Mouse (Mus musculus): ENCODE measurements at regions not wholly inside any gene's neighbourhood (a gene's known extent, or its start where the extent isn't known, plus 50 kb on each side); places are given as distances from the start of the nearest gene placed in this dataset.
"Not testable (repeated sequence)": the region's sequence is repeated elsewhere in the genome, so short reads cannot be mapped to it uniquely, and the experiment has no call there.

- no peak for DNase-seq (ENCODE audit: low spot score in 2 of 2)
These were observed 55.2 kb downstream of the Gm12728 start for GRCm38 (mm10) chr4:105844675-105845466.

DNA sequence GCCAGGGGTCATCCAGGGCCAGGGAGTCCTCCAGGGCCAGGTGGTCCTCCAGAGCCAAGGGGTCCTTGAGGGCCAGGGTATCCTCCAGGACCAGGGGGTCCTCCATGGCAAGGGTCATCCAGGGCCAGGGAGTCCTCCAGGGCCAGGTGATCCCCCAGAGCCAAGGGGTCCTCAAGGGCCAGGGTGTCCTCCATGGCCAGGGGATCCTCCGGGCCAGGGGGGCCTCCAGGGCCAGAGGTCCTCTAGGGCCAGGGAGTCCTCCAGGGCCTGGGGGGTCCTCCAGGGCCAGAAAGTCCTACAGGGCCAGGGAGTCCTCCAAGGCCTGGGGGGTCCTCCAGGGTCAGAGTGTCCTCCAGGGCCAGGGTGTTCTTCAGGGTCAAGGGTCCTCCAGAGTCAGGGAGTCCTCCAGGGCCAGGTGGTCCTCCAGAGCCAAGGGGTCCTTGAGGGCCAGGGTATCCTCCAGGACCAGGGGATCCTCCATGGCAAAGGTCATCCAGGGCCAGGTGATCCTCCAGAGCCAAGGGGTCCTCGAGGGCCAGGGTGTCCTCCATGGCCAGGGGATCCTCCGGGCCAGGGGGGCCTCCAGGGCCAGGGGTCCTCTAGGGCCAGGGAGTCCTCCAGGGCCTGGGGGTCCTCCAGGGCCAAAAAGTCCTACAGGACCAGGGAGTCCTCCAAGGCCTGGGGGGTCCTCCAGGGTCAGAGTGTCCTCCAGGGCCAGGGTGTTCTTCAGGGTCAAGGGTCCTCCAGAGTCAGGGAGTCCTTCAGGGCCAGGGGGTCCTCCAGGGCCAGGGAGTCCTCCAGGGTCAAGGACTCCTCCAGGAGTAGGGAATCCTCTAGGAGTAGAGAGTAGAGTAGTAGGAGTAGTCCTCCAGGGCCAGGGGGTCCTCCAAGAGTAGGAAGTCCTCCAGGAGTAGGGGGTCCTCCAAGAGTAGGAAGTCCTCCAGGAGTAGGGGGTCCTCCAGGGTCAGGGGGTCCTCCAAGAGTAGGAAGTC, 56.6 kb downstream of the Gm12728 start:
- DNase-seq (ENCODE audit: low spot score in 2 of 2) = not testable (repeated sequence)

GRCm38 (mm10) chr4:105853086-105853485, 63.4 kb downstream of the Gm12728 start:
- no peak for DNase-seq (ENCODE audit: low spot score in 2 of 2)

DNA sequence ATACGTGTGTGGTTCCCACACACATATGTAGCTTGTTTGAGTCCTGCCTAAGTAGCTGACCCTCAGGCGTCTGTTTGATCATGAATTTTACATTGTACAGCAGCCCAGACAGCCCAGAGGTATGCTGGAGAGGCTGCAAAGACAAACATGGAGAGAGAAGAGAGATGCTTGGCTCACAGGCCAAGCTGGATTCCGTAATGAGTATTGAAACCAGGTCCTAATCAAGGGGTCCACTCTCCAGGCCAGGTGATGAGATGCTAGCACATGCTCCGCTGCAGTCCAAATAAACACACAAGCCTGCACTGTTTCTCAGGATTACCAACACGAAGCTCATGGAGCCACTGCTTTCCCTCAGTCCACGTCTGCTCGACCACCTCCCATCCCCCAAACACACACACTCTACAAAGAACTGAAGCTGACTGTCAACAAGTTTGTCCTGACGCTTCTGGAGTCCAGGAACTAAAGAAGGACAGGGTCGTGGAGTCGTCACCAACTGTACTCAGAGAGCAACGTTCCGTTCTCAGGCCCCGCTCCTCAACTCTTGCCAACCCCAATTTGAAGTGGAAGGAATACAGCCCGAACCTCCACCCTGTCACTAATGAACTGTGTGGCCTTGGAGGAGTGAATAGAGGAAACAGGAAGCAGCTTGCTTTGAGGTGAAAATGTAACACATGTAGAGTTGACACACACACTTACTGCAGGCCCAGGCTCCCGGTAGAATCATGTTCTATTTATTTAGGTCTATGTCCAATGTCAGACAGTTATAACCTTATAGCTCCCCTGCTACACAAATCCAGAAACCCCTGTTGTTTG, 69.6 kb downstream of the Gm12728 start:
- no peak for DNase-seq (ENCODE audit: low spot score in 2 of 2)

DNA sequence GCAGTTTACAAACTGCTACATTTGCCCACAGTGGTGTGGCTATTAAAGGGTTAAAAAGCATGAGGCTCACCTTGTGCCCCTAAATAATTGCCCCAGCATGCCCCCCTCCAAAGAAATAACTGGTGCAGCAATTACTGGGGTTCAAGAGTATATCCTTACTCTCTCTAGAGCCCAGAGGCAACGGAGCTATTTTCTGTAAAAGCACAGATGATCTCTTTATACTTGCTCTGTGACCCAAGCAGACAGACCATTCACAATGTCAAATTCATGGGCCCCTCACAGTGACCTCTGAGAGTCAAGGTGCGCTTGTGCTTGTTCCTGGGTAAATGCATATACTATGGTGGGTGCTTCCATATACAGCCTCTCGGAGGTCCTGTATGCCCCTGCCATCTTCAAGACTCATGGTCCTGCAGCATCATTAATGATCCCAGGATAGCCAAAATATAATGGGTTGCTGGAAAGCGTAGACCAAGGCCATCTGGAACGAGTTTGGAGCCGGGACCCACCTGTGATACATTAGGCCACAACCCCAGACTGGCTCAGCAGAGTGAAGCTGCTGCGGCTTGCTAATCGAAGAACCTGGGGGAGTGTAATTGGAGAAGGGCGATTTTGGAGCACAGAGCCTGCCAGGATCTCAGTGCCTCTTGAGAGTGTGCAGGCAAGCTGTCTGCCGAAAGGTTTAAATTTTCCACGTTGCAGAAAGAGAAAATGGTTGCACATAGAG, 71.4 kb downstream of the Gm12728 start:
- no peak for DNase-seq (ENCODE audit: low spot score in 2 of 2)

DNA sequence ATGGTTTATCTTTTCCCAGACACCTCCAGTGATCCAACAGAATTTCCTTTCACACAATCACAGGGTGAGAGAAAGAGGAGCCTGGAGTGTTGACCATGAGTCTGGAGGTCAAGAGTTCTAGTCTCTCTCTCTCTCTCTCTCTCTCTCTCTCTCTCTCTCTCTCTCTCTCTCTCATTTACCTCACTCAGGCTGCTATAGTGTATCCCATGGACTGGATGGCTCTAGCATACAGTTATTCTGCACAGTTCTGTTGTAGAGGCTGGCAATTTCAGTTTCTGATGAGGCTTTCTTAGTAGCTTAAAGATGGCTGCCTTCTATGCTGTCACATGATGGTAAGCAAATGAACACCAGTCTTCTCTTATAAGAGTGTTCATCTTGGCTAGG, 72.0 kb downstream of the Gm12728 start:
- DNase-seq (ENCODE audit: low spot score in 2 of 2) = no peak

- no peak for DNase-seq (ENCODE audit: low spot score in 2 of 2)
These were observed 80.8 kb downstream of the Gm12728 start for GRCm38 (mm10) chr4:105870512-105870911.

- no peak for DNase-seq (ENCODE audit: low spot score in 2 of 2)
These were observed 87.6 kb downstream of the Gm12728 start for GRCm38 (mm10) chr4:105877246-105877645.

- DNase-seq (ENCODE audit: low spot score in 2 of 2) = no peak
These were observed 90.2 kb downstream of the Gm12728 start for GRCm38 (mm10) chr4:105879891-105880290.

GRCm38 (mm10) chr4:105884791-105885190, 95.1 kb downstream of the Gm12728 start:
- no peak for DNase-seq (ENCODE audit: low spot score in 2 of 2)

GRCm38 (mm10) chr4:105891438-105891837, 101.8 kb downstream of the Gm12728 start:
- no peak for DNase-seq (ENCODE audit: low spot score in 2 of 2)

DNA sequence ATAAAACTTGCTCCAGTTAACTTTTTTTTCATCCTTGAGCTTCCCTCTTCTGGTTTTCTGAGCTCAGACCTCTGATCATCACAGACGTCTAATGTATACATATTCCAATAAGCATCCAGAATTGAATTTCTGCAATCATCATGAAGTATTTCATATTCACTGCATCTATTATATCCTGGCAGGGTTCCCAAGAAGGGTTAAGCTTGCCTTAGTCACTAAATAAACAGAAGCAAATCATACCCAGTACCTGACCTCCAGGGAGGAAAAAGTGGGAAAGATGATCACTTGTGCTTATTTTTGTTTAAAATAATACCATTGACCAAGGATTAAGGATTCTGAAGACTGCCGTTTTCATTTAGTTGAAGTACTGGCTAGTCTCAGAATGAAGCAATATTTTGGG, 102.4 kb downstream of the Gm12728 start:
- DNase-seq (ENCODE audit: low spot score in 2 of 2) = no peak

DNA sequence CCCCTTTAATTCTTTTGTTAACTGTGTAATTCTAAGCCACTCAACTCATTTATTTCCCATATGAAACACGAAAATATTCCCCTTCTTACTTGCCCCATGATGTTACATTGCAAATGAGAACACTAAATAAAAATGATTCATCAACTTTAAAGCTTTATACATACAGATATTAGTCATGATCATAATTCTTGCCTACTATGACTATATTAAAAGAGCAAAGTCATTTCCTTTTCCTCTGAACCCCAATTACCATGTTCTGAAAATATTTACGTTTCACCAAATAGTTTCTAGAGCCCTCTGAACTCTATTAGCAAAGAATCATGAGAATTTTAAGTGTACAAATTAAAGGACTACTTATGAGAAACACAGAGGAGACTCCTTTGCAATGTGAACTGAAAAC, 105.4 kb downstream of the Gm12728 start:
- no peak for DNase-seq (ENCODE audit: low spot score in 2 of 2)

DNA sequence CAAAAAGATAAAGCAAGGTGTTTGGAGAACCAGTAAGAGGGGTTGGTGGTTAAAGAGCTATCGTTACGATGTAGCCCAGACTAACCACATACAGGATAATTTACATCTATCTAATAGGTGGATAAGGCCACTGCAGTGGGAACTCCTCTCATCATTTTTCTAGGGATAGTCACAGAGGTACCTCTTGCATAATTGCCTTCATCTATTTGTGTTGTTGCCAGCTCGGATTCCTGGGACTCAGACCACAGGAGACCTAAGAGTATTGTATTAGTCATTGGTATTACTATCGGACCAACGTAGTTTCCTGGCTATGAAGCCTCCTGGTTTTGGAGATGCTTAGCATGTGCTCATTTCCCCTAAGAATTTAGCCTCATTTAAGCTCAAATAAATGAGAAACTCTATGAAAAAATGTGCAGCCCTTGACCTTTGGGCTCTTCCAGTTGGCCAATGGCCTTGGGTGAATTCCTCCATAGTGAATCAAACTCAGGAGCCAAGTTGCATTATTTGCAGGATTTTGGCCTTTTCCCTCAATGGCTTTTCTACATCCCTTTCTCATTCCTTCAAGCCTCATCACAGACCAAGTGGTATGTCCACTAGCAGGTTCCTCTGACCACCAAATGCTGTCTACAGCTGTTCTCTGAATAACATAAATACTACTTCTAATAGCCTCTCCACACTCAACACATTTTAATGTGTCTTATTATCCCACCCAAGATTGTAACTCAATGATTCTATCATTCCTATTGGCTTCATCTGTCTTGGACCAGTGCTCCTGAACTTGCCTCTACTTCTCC, 108.6 kb downstream of the Gm12728 start:
- DNase-seq (ENCODE audit: low spot score in 2 of 2) = no peak

DNA sequence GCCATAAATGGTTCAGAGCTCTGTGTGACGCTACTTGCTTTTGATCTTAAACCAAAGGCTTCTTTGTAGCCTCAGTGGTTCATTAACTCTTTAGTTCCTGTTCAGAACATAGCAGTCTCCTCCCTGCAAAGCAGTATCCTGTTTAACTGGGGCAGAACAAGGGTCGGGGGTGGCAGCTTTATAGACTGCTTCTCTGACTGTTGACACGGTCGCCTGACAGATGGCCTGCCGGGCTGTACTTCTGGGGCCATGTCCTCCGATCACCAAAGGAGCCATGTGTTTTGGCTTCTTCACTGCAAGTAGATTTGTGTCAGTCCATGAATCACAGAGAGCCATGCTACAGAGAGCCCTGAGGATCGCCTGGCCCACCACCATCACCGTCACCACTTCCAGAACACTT, 115.2 kb downstream of the Gm12728 start:
- DNase-seq (ENCODE audit: low spot score in 2 of 2) = no peak

- DNase-seq (ENCODE audit: low spot score in 2 of 2) = no peak
These were observed 116.7 kb downstream of the Gm12728 start for GRCm38 (mm10) chr4:105906411-105906810.

DNA sequence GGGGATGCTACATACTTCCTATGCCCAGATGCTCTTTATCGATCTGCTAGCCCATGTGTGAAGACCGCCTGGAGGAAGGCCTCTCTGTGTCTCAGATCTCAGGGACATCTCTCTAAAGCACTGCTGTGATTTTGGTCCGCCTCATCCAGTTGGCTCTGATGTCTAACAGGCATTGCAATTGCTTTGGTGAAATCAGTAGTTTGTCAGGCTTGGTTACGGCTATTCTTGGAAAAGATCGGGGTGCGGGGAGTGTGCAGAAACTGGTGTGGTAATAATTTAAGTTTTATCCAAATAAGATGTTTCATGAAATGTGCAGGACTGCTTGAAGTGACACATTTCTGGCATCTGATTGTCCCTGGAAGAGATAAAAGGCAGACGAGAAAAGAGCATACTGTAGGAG, 117.9 kb downstream of the Gm12728 start:
- peak in 1 of 2 experiments; percentile 20 for DNase-seq (ENCODE audit: low spot score in 2 of 2)

- DNase-seq (ENCODE audit: low spot score in 2 of 2) = no peak
These were observed 118.6 kb downstream of the Gm12728 start for GRCm38 (mm10) chr4:105908281-105908680.

- no peak for DNase-seq (ENCODE audit: low spot score in 2 of 2)
These were observed 119.6 kb downstream of the Gm12728 start for GRCm38 (mm10) chr4:105909272-105909671.

DNA sequence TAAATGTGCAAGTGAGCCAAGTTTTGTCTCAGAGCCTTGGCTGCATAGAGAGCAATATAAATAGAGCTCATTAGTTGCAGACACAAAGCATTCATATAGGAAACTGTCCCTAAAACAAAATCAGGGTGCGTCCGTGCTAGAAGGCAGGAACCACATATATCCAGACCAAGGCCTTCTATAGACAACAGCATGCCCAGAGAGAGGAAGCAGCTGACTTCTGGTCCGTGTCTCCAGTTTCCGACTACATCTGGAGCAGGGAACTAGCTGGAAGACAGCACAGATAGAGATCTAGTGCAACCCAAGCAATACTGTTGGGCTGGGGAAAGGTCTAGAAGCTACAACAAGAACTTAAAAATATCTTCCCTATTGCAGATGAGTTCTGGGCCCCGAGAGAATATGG, 121.0 kb downstream of the Gm12728 start:
- no peak for DNase-seq (ENCODE audit: low spot score in 2 of 2)

All from layer of hippocampus, postnatal 10 days (tissue).